Mouse (Mus musculus): ENCODE data around the gene Sept12. TPM values are rescaled to one million over a fixed set of nuclear protein-coding genes. Genes with fewer than 3 reads are reported as not detected.

The Sept12 gene
- polyA plus RNA-seq, 1 experiment from 2014 or later: not detected

Other genes with a start within 250 kb of the Sept12 start
- 107 and 119 TPM in 2 replicates for gene Cdip1, start 207.6 kb downstream of the Sept12 start, polyA plus RNA-seq (2015; fragmentation: Nextera tagmentation; extraction: Ambion mirVana)
- gene 4930562C15Rik, start 162.4 kb downstream of the Sept12 start, polyA plus RNA-seq (2015; fragmentation: Nextera tagmentation; extraction: Ambion mirVana): 0.15 and 0.80 TPM in 2 replicates
- gene Ubald1, start 117.5 kb downstream of the Sept12 start, polyA plus RNA-seq (2015; fragmentation: Nextera tagmentation; extraction: Ambion mirVana): 49.9 and 51.8 TPM in 2 replicates
- gene Mgrn1, start 111.6 kb downstream of the Sept12 start, polyA plus RNA-seq (2015; fragmentation: Nextera tagmentation; extraction: Ambion mirVana): 104 and 108 TPM in 2 replicates
- gene Nudt16l1, start 59.1 kb downstream of the Sept12 start, polyA plus RNA-seq (2015; fragmentation: Nextera tagmentation; extraction: Ambion mirVana): 139 and 148 TPM in 2 replicates
- gene Anks3, start 33.6 kb downstream of the Sept12 start, polyA plus RNA-seq (2015; fragmentation: Nextera tagmentation; extraction: Ambion mirVana): 74.5 and 85.7 TPM in 2 replicates
- 1.3 TPM in 1 of 2 replicates, not detected in the other for gene Smim22, start 9.4 kb upstream of the Sept12 start, polyA plus RNA-seq (2015; fragmentation: Nextera tagmentation; extraction: Ambion mirVana)
- 83.1 and 114 TPM in 2 replicates for gene Rogdi, start 15.7 kb upstream of the Sept12 start, polyA plus RNA-seq (2015; fragmentation: Nextera tagmentation; extraction: Ambion mirVana)
- gene Glyr1, start 52.0 kb upstream of the Sept12 start, polyA plus RNA-seq (2015; fragmentation: Nextera tagmentation; extraction: Ambion mirVana): 200 and 213 TPM in 2 replicates
- gene Ubn1, start 52.2 kb upstream of the Sept12 start, polyA plus RNA-seq (2015; fragmentation: Nextera tagmentation; extraction: Ambion mirVana): 15.0 and 15.5 TPM in 2 replicates
- gene Ppl, start 134.6 kb upstream of the Sept12 start, polyA plus RNA-seq (2015; fragmentation: Nextera tagmentation; extraction: Ambion mirVana): 0.06 and 0.21 TPM in 2 replicates
- gene Sec14l5, start 149.3 kb upstream of the Sept12 start, polyA plus RNA-seq (2015; fragmentation: Nextera tagmentation; extraction: Ambion mirVana): 0.10 and 0.14 TPM in 2 replicates
- gene Nagpa, start 206.2 kb upstream of the Sept12 start, polyA plus RNA-seq (2015; fragmentation: Nextera tagmentation; extraction: Ambion mirVana): 11.1 and 13.6 TPM in 2 replicates
- gene AU021092, start 224.4 kb upstream of the Sept12 start, polyA plus RNA-seq (2015; fragmentation: Nextera tagmentation; extraction: Ambion mirVana): 13.1 and 14.3 TPM in 2 replicates
- gene Alg1, start 235.8 kb upstream of the Sept12 start, polyA plus RNA-seq (2015; fragmentation: Nextera tagmentation; extraction: Ambion mirVana): 38.8 and 42.6 TPM in 2 replicates